Mouse (Mus musculus) CD8-positive naive resting alpha-beta T cell, adult 2 months (primary cell): ENCODE results near the gene Gpr146.

Experiments
- DNase-seq, 2 experiments: peaks; one replicate each; pipeline ENCODE4 v3.0.0; 2022; ENCODE audit warnings: low read depth in 2 of 2, low spot score in 2 of 2

The Gpr146 gene

DNA sequence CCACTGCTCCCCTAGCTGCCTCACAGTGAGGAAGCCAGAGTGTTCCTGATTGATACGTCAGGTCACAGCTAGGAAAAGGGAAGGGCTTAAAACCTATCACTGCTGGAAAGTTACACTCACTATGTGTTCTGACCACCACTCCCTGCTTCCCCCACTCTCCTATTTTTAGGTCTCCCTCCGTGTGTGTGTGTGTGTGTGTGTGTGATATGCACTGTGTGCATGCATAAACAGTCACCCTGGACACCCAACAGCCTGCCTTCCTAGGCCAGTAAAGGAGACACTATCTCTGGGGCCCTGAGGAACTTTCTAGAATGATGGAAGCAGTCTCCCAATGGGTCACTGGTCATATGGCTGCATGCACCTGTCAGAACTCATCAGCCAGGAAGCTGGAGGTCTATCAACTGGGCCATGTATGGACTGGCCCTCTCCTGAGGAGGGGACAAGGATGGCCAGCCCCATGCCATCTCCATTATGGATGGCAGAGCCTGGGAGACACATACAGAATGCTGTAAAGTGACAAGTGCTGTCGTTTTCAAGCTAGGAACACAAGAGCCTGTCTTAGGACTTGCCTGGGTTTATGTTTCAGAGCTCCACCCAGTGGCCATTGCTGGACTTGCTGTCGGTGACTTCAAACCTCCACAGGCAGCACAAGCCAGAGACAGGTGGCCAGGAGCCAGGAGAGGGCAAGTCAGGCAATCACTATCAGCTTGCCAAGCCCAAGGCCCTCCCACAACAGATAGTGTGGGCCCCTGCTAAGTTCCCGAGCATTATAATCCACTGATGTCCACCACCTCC, 20.7 kb downstream of the Gpr146 start:
- peak; percentile 79 to 92 for DNase-seq

DNA sequence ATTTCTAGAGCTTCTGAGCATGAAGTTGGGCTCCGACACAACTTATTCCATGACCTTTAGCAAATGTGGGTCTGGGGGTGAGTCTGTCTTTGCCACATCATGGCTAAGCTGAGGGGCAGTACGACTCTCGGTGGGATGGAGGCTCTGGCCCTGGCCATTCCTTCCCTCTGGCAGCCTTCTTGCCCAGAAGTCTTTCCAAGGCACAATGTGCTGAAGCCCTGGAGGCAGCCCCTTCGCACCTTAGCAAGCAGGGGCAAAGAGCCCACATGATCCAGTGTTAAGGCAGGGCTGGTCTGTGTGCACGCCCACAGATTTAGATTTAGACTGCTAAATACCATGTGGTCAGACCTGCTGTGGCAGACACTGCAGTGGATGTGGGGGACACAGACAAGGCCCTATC, 21.3 kb downstream of the Gpr146 start:
- no peak for DNase-seq

- DNase-seq = no peak
Measured at GRCm38 (mm10) chr5:139399991-139400390, 22.5 kb downstream of the Gpr146 start.

GRCm38 (mm10) chr5:139402106-139402505, 24.6 kb downstream of the Gpr146 start:
- no peak for DNase-seq

DNA sequence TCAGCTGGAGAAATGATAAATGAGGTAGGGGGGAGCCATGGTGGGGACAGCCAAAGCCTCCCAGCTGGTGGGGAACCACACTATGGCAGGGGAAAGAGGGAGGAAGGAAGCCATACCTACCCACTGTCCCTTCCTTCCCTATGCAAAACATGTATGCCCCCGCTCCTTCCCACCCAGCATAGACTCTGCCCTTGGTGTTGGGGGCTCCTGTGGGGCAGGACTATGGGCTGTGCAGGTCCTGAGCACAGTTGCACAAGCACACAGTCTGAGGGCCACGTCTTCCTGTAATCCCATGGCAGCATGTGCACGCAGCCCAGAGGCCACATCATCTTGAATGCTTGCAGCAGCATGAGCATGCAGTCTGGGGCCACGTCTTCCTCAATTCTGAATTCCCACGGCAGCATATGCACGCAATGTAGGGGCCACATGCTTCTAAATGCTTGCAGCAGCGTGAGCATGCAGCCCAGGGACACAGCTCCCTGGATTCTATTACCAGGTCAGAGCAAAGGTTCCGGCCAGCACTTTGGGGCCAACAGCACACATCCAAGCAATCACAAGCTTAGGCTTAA, 26.3 kb downstream of the Gpr146 start:
- DNase-seq = no peak

GRCm38 (mm10) chr5:139404801-139405401, 27.4 kb downstream of the Gpr146 start, which contains the start of gene C130050O18Rik:
TSS of gene C130050O18Rik (plus strand) at chr5:139405280.
- no peak for DNase-seq

GRCm38 (mm10) chr5:139405478-139405877, 28.0 kb downstream of the Gpr146 start:
- no peak for DNase-seq

DNA sequence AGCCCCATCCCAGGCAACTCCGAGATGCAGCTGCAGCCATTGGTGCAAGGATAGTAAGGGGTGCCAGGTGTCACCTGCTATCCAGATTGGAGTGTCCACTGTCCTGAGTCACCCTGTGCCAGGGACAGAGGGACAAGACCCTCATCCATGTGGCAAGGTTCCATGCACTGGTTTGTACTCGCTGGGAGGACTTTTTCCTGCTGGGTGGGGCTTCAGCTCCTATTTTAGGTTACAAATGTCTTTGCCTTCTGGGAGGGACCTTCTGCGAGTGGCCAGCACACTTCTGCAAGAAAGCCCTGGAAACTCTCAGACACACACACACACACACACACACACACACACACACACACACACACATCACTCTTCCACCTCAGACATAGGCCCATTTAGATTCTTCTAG, 28.5 kb downstream of the Gpr146 start:
- DNase-seq = no peak

GRCm38 (mm10) chr5:139407121-139407885, 29.8 kb downstream of the Gpr146 start:
- no peak for DNase-seq

- no peak for DNase-seq
Measured at GRCm38 (mm10) chr5:139408511-139408910, 31.0 kb downstream of the Gpr146 start.

- DNase-seq = no peak
Measured at GRCm38 (mm10) chr5:139409412-139409811, 31.9 kb downstream of the Gpr146 start.

DNA sequence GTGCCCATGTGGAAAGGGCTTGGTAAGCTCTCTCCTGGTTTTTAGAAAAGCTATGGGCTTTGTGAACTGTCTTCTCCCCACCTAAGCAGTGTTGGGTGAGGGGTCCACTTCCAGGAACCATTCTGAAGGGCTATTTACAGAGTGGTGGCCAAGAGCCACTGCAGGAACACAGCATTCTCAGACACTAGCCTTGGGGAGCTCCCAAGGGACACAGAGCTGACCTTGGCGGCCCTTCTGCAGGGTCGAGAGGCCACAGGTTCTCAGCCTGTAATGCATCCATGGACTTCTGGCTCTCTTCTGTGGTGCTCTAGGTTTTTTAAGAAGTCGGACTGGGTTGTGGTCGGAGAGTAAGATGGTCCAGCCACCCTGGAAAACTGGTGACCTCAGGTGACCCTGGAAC, 32.6 kb downstream of the Gpr146 start:
- DNase-seq = no peak

GRCm38 (mm10) chr5:139411117-139411516, 33.6 kb downstream of the Gpr146 start:
- no peak for DNase-seq

DNA sequence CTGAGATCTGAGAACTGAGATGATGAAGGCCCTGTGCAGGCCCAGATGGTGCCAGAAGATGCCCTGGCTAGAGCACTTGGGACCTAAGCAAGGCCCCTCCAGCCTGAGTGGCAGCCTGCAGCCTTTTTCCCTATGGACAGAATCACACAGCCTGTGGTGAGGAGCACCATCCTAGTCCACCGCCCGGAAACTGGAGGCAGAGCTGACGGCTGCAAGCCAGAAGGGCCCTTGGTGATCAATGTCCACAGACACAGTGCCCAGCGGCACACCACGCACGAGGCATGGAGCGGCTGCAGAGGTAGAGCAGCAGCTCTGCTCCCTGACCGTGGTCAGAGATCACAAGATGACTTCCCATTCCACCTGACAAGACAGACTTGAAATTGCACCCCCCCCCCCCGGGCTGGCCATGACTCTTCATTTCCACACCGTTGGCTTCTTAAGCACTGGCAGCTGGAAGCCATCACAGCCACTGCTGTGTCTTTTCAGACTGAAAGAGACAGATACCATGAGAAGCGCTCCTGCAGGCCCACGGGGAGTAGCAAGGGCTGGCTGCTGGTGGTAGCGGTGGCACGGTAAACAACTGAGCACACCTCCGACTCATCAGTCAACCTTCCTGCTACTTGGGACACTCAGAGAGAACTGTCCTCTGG, 34.3 kb downstream of the Gpr146 start:
- DNase-seq = no peak

DNA sequence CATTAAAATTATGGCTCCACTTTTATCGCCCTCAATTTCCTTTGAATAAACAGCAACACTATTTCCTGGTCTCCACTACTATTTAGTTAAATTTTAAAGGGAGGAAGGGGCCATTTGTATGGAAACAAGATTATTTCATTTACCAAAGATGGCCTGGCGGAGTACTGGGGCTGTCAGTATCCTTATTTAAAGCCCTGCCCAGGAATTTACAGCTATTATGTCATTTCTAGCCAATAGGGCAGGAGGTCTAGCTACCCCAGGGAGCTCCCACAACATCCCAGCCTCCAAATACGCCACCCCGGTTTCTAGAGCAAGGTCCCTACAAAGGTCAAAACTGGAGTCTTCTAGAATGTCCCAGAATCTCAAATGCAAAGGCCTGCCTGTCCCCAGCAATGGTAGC, 36.0 kb downstream of the Gpr146 start:
- no peak for DNase-seq

- DNase-seq = no peak
Measured at GRCm38 (mm10) chr5:139415001-139415400, 37.5 kb downstream of the Gpr146 start.

DNA sequence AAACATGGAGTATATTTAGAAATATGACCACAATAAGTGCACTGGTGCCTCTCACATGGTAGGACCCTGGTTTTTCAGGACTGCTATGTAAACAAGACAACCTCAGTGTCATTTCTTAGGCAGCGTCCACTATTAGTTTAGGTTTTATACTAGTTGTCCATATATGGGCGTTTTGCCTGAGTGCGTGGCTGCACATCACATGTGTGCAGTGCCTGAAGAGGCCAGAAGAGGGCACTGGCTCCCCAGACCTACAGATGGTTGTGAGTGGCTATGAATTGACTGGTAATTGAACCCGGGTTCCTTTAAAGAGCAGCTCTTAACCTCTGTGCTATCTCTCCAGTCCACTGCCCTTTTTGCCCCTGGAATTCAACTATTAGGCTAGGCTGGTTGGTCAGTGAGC, 39.4 kb downstream of the Gpr146 start:
- no peak for DNase-seq

DNA sequence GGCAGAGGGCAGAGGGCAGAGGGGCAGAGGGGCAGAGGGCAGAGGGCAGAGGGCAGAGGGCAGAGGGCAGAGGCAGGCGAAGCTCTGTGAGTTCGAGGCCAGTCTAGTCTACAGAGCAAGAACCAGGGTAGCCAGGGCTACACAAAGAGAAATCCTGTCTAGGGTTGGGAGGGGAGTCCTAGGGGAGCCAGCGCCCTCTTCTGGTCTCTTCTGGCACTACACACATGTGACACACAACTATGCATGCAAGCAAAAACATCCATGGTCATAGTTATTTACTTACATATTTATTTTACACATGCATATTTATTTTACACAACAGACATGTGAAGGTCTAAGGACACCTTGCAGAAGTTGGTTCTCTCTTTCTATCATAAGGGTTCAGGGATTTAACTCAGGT, 40.0 kb downstream of the Gpr146 start:
- DNase-seq = no peak

DNA sequence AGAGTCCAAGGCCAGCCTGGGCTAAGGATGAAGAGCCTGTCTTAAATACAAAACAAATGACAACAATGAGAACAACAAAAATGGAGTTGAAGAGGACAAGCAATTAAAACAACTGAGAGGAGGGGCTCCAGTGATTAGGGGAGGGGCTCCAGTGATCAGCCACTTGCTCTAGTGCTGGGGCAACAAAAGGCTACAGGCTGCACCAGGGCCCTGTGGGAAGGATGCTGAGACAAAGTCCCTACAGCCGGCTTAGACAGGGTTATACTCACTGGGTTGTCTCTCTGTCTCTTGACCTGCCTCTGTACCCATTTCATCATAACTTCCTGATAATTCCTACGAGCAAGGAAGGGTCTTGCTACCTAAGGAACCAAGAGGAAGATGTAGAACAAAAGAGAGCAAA, 40.6 kb downstream of the Gpr146 start:
- DNase-seq = no peak

DNA sequence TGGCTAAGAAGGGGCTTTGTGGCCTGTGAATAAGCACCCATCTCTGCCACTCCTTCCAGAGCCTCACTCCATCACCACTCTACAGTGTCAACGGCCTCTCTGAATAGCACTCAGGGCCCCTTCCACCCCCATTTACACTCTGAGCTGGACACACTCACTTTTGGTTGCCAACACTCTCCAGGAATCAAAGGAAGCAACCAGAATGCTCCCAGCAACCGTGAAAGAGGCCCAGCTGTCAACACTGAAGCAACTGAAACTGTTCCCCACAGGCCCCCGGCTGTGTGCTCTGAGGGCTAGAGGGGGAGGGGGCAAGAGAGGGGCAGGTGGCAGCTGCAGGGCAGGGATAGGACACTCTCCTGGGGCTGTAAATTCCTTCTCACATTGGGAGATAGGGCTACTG, 41.1 kb downstream of the Gpr146 start:
- no peak for DNase-seq
